Mouse (Mus musculus): Measurements from ENCODE around the gene Fcgbp. TPM values are rescaled to one million over a fixed set of nuclear protein-coding genes. Genes with fewer than 3 reads are reported as not detected.

Fcgbp gene
- 0.25 and 0.33 TPM in 2 replicates for polyA plus RNA-seq (2014; fragmentation: Nextera tagmentation; extraction: Ambion mirVana)

- no peak within 1 kb of the TSS for H3K9ac ChIP-seq (ENCODE audit: low read length)
- H3K36me3 ChIP-seq (ENCODE audit: control insufficient read depth, insufficient read depth, low read length), result no peaks in the 10 kb centered on the region
- H3K4me2 ChIP-seq (ENCODE audit: low read depth, low read length, severe bottlenecking), result no peak within 1 kb of the TSS
- 92% methylated on average over 21 of the region's 21 CpGs for WGBS
- DNase-seq (ENCODE audit: low spot score) (no peak), ATAC-seq (replicated peaks; ENCODE audit: low FRiP score) (no peak)
- no peaks in the 10 kb centered on the region for H3K27me3 ChIP-seq (ENCODE audit: control insufficient read depth, insufficient read depth, low read length)
- H3K9me3 ChIP-seq (ENCODE audit: control insufficient read depth, low read length), result no peaks in the 10 kb centered on the region
- no peak within 1 kb of the TSS for H3K27ac ChIP-seq (ENCODE audit: low read depth, low read length)
- no peak within 1 kb of the TSS for H3K4me3 ChIP-seq (ENCODE audit: low read depth, low read length)
- H3K4me1 ChIP-seq (replicated peaks; ENCODE audit: control insufficient read depth, insufficient read depth, low read length), result no peaks in the 10 kb centered on the region
Measured at GRCm38 (mm10) chr7:28070531-28071298, at the start of gene Fcgbp. Gene Fcgbp (plus strand): TSS chr7:28071236.

- H3K4me1 ChIP-seq (replicated peaks; ENCODE audit: control insufficient read depth, insufficient read depth, low read length), result peaks cover 3% of the 10 kb centered on the region; the same call in 1 of the 2 replicates
- H3K9ac ChIP-seq (ENCODE audit: low read length), result no peak overlapping the region
- no peak for ATAC-seq (replicated peaks; ENCODE audit: low FRiP score)
- no peak overlapping the region for H3K27ac ChIP-seq (ENCODE audit: low read depth, low read length)
- no peak for DNase-seq (ENCODE audit: low spot score)
- peaks cover 24% of the 10 kb centered on the region for H3K36me3 ChIP-seq (ENCODE audit: control insufficient read depth, insufficient read depth, low read length)
- 88% methylated on average over 4 of the region's 4 CpGs for WGBS
- H3K27me3 ChIP-seq (ENCODE audit: control insufficient read depth, insufficient read depth, low read length), result no peaks in the 10 kb centered on the region
- no peak overlapping the region for H3K4me3 ChIP-seq (ENCODE audit: low read depth, low read length)
- no peak overlapping the region for H3K4me2 ChIP-seq (ENCODE audit: low read depth, low read length, severe bottlenecking)
- no peaks in the 10 kb centered on the region for H3K9me3 ChIP-seq (ENCODE audit: control insufficient read depth, low read length)
Measured at GRCm38 (mm10) chr7:28044524-28044923, 26.5 kb upstream of the Fcgbp start.

GRCm38 (mm10) chr7:28049476-28050409 lies 21.3 kb upstream of the Fcgbp start, which contains the start of gene Psmc4:
Gene Psmc4 (minus strand): TSS chr7:28050101.
- peaks cover 3% of the 10 kb centered on the region; the same call in 1 of the 2 replicates for H3K4me1 ChIP-seq (replicated peaks; ENCODE audit: control insufficient read depth, insufficient read depth, low read length)
- 1% methylated on average over 52 of the region's 52 CpGs for WGBS
- H3K4me2 ChIP-seq (ENCODE audit: low read depth, low read length, severe bottlenecking), result peak within 1 kb of the TSS; percentile 69
- H3K9ac ChIP-seq (ENCODE audit: low read length), result peak within 1 kb of the TSS; percentile 78
- H3K4me3 ChIP-seq (ENCODE audit: low read depth, low read length), result peak within 1 kb of the TSS; percentile 78
- no peaks in the 10 kb centered on the region for H3K9me3 ChIP-seq (ENCODE audit: control insufficient read depth, low read length)
- DNase-seq (ENCODE audit: low spot score) (peak; percentile 98), ATAC-seq (replicated peaks; ENCODE audit: low FRiP score) (peak; percentile 97)
- peaks cover 15% of the 10 kb centered on the region for H3K36me3 ChIP-seq (ENCODE audit: control insufficient read depth, insufficient read depth, low read length)
- no peaks in the 10 kb centered on the region for H3K27me3 ChIP-seq (ENCODE audit: control insufficient read depth, insufficient read depth, low read length)
- no peak within 1 kb of the TSS for H3K27ac ChIP-seq (ENCODE audit: low read depth, low read length)

- peak overlapping the region; percentile 29; the same call in 1 of the 2 replicates for H3K4me2 ChIP-seq (ENCODE audit: low read depth, low read length, severe bottlenecking)
- peaks cover 9% of the 10 kb centered on the region for H3K36me3 ChIP-seq (ENCODE audit: control insufficient read depth, insufficient read depth, low read length)
- H3K27me3 ChIP-seq (ENCODE audit: control insufficient read depth, insufficient read depth, low read length), result no peaks in the 10 kb centered on the region
- DNase-seq (ENCODE audit: low spot score), result no peak
- no peaks in the 10 kb centered on the region for H3K9me3 ChIP-seq (ENCODE audit: control insufficient read depth, low read length)
- H3K27ac ChIP-seq (ENCODE audit: low read depth, low read length), result no peak overlapping the region
- no peak overlapping the region; the same call in 1 of the 2 replicates for H3K9ac ChIP-seq (ENCODE audit: low read length)
- H3K4me3 ChIP-seq (ENCODE audit: low read depth, low read length), result no peak overlapping the region
- ATAC-seq (replicated peaks; ENCODE audit: low FRiP score), result no peak; the same call in 1 of the 2 replicates
- WGBS, result 61% methylated on average over 17 of the region's 17 CpGs
- H3K4me1 ChIP-seq (replicated peaks; ENCODE audit: control insufficient read depth, insufficient read depth, low read length), result peaks cover 3% of the 10 kb centered on the region; the same call in 1 of the 2 replicates
Measured at GRCm38 (mm10) chr7:28050584-28050983, 20.5 kb upstream of the Fcgbp start.

- WGBS, result 83% methylated on average over 6 of the region's 6 CpGs
- no peaks in the 10 kb centered on the region; the same call in 1 of the 2 replicates for H3K36me3 ChIP-seq (ENCODE audit: control insufficient read depth, insufficient read depth, low read length)
- H3K4me3 ChIP-seq (ENCODE audit: low read depth, low read length), result no peak overlapping the region
- no peak overlapping the region for H3K9ac ChIP-seq (ENCODE audit: low read length)
- ATAC-seq (replicated peaks; ENCODE audit: low FRiP score), result no peak
- DNase-seq (ENCODE audit: low spot score), result no peak
- H3K4me1 ChIP-seq (replicated peaks; ENCODE audit: control insufficient read depth, insufficient read depth, low read length), result peaks cover 3% of the 10 kb centered on the region; the same call in 1 of the 2 replicates
- no peak overlapping the region for H3K4me2 ChIP-seq (ENCODE audit: low read depth, low read length, severe bottlenecking)
- no peak overlapping the region for H3K27ac ChIP-seq (ENCODE audit: low read depth, low read length)
- H3K9me3 ChIP-seq (ENCODE audit: control insufficient read depth, low read length), result no peaks in the 10 kb centered on the region
- no peaks in the 10 kb centered on the region for H3K27me3 ChIP-seq (ENCODE audit: control insufficient read depth, insufficient read depth, low read length)
Measured at GRCm38 (mm10) chr7:28053046-28053930, 17.7 kb upstream of the Fcgbp start.

- ATAC-seq (replicated peaks; ENCODE audit: low FRiP score), result no peak
- 90% methylated on average over 1 of the region's 1 CpGs for WGBS
- no peak overlapping the region for H3K27ac ChIP-seq (ENCODE audit: low read depth, low read length)
- H3K27me3 ChIP-seq (ENCODE audit: control insufficient read depth, insufficient read depth, low read length), result no peaks in the 10 kb centered on the region
- H3K36me3 ChIP-seq (ENCODE audit: control insufficient read depth, insufficient read depth, low read length), result no peaks in the 10 kb centered on the region
- no peak overlapping the region for H3K9ac ChIP-seq (ENCODE audit: low read length)
- no peak overlapping the region for H3K4me3 ChIP-seq (ENCODE audit: low read depth, low read length)
- no peaks in the 10 kb centered on the region for H3K9me3 ChIP-seq (ENCODE audit: control insufficient read depth, low read length)
- no peak for DNase-seq (ENCODE audit: low spot score)
- no peak overlapping the region for H3K4me2 ChIP-seq (ENCODE audit: low read depth, low read length, severe bottlenecking)
- H3K4me1 ChIP-seq (replicated peaks; ENCODE audit: control insufficient read depth, insufficient read depth, low read length), result no peaks in the 10 kb centered on the region
Measured at GRCm38 (mm10) chr7:28059972-28060371, 11.1 kb upstream of the Fcgbp start.

- Histone ChIP-seq H3K36me3 (ENCODE audit: control insufficient read depth, insufficient read depth, low read length) (no peaks in the 10 kb centered on the region), H3K4me1 (replicated peaks; ENCODE audit: control insufficient read depth, insufficient read depth, low read length) (no peaks in the 10 kb centered on the region), H3K9ac (ENCODE audit: low read length) (no peak overlapping the region), H3K4me3 (ENCODE audit: low read depth, low read length) (no peak overlapping the region), H3K27ac (ENCODE audit: low read depth, low read length) (no peak overlapping the region), H3K4me2 (ENCODE audit: low read depth, low read length, severe bottlenecking) (no peak overlapping the region), H3K9me3 (ENCODE audit: control insufficient read depth, low read length) (no peaks in the 10 kb centered on the region), H3K27me3 (ENCODE audit: control insufficient read depth, insufficient read depth, low read length) (no peaks in the 10 kb centered on the region)
- no peak for ATAC-seq (replicated peaks; ENCODE audit: low FRiP score)
- no peak for DNase-seq (ENCODE audit: low spot score)
- WGBS, result 75% methylated on average over 3 of the region's 3 CpGs
Measured at GRCm38 (mm10) chr7:28068661-28069060, 2.4 kb upstream of the Fcgbp start.
